Mouse (Mus musculus) gastrocnemius, adult 8-10 months (tissue): ENCODE data around the gene Bicc1. TPM values are rescaled to one million over a fixed set of nuclear protein-coding genes. Genes with fewer than 3 reads are reported as not detected.
"Not testable (repeated sequence)": the region's sequence is repeated elsewhere in the genome, so short reads cannot be mapped to it uniquely, and the experiment has no call there.

Source experiments
- DNase-seq, 2 experiments: peaks; one replicate each; pipeline ENCODE4 v3.0.0; 2022; ENCODE audit warnings: low spot score in 2 of 2
- total RNA-seq, 4 experiments: library from RNA; stranded (reverse); gene quantifications; 2 replicates each; pipeline ENCODE4 v1.2.4; 2022

Bicc1 gene
- total RNA-seq, 4 experiments from 2014 or later: 4.5 to 8.1 (median 6.4) TPM

GRCm38 (mm10) chr10:71002871-71003270 is 156.6 kb downstream of the Bicc1 start:
- DNase-seq: no peak

- DNase-seq: no peak
Observed at GRCm38 (mm10) chr10:71002186-71002585, 157.3 kb downstream of the Bicc1 start.

- no peak for DNase-seq
Observed at GRCm38 (mm10) chr10:70998136-70998535, 161.4 kb downstream of the Bicc1 start.

- DNase-seq: no peak
Observed at GRCm38 (mm10) chr10:70996051-70996450, 163.4 kb downstream of the Bicc1 start.

GRCm38 (mm10) chr10:70994135-70994497 is 165.4 kb downstream of the Bicc1 start:
- DNase-seq: no peak

GRCm38 (mm10) chr10:70993497-70994134 is 165.9 kb downstream of the Bicc1 start:
- no peak for DNase-seq

- no peak for DNase-seq
Observed at GRCm38 (mm10) chr10:70987396-70987795, 172.1 kb downstream of the Bicc1 start.

GRCm38 (mm10) chr10:70983036-70983670 is 176.3 kb downstream of the Bicc1 start:
- DNase-seq: no peak

- DNase-seq: no peak
Observed at GRCm38 (mm10) chr10:70982156-70982555, 177.3 kb downstream of the Bicc1 start.

- no peak for DNase-seq
Observed at GRCm38 (mm10) chr10:70979657-70980056, 179.8 kb downstream of the Bicc1 start.

- DNase-seq: no peak
Observed at GRCm38 (mm10) chr10:70977141-70977540, 182.4 kb downstream of the Bicc1 start.

- DNase-seq: no peak
Observed at GRCm38 (mm10) chr10:70976633-70977032, 182.9 kb downstream of the Bicc1 start.

- DNase-seq: no peak
Observed at GRCm38 (mm10) chr10:70971156-70971555, 188.3 kb downstream of the Bicc1 start.

- DNase-seq: peak; percentile 43 to 57
Observed at GRCm38 (mm10) chr10:70968848-70969683, 190.4 kb downstream of the Bicc1 start.

- peak in 1 of 2 experiments; percentile 64 for DNase-seq
Observed at GRCm38 (mm10) chr10:70966642-70967345, 192.7 kb downstream of the Bicc1 start.

GRCm38 (mm10) chr10:70964706-70965105 is 194.8 kb downstream of the Bicc1 start:
- no peak for DNase-seq

- DNase-seq: no peak
Observed at GRCm38 (mm10) chr10:70963599-70964193, 195.8 kb downstream of the Bicc1 start.

GRCm38 (mm10) chr10:70961641-70962040 is 197.9 kb downstream of the Bicc1 start:
- DNase-seq: no peak

- not testable (repeated sequence) for DNase-seq
Observed at GRCm38 (mm10) chr10:70960396-70960795, 199.1 kb downstream of the Bicc1 start.

GRCm38 (mm10) chr10:70952770-70953147 is 206.7 kb downstream of the Bicc1 start:
- DNase-seq: no peak

GRCm38 (mm10) chr10:70952056-70952769 is 207.3 kb downstream of the Bicc1 start:
- no peak for DNase-seq
